Mouse (Mus musculus): Measurements from ENCODE around the gene Tsn. TPM values are rescaled to one million over a fixed set of nuclear protein-coding genes. Genes with fewer than 3 reads are reported as not detected.

Gene Tsn
- total RNA-seq (2021) = 100 to 1,000 TPM; 100 to 112 TPM
- long read RNA-seq, experiment 1, full-length matches to known transcripts = 57 of 69 reads
- long read RNA-seq, experiment 1, partial matches to known transcripts = 0 of 69 reads
- long read RNA-seq, experiment 1, other reads (novel, unspliced or antisense) = 12 of 69 reads
- long read RNA-seq, experiment 2, full-length matches to known transcripts = 99 of 124 reads
- long read RNA-seq, experiment 2, partial matches to known transcripts = 0 of 124 reads
- long read RNA-seq, experiment 2, other reads (novel, unspliced or antisense) = 25 of 124 reads

DNA sequence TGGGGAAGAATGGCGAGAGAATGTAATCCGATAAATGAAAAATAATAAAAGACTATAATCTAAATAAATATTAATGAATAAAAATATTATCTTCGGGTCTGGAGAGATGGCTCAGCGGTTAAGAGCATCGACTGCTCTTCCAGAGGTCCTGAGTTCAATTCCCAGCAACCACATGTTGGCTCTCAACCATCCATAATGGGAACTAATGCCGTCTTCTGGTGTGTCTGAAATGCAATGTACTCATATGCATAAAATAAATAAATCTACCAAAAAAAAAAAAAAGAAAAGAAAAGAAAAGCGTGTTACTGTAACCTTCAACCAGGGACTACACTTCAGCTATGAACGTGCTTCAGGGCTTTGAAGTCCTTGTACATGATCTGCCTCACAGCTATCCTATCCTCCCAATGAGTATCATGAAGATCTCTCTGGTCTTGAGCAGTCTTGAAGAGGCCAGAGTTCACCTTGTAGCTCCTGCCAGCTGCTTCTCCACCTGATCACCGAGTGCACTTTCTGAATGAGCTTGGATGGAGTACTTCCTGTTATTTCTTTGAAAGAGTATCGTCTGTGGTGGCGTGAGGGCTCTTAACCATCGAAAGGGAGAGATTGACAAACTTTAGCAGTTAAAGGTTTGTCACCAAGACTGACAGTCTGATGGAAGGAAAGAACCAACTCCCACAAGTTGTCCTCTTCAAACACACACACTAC, at the start of gene Tsn:
Gene Tsn (minus strand): TSS at position 118 of the 705 bp plus-strand sequence.
- H3K27ac ChIP-seq = peak within 1 kb of the TSS; percentile 98
- H3K4me3 ChIP-seq = peak within 1 kb of the TSS; percentile 86
- no peak for TF ChIP-seq CTCF (conservative IDR thresholded peaks at IDR 0.05)
- DNase-seq (ENCODE audit: low spot score in 2 of 2) = peak in 1 of 2 experiments; percentile 5

- Histone ChIP-seq H3K27ac (peak overlapping the region; percentile 39; the same call in 1 of the 2 replicates), H3K4me3 (no peak overlapping the region)
- peak in 1 of 2 experiments; percentile 26 for DNase-seq (ENCODE audit: low spot score in 2 of 2)
- no peak for TF ChIP-seq CTCF (conservative IDR thresholded peaks at IDR 0.05)
These were observed 47.7 kb upstream of the Tsn start for GRCm38 (mm10) chr1:118359071-118359761.

GRCm38 (mm10) chr1:118349922-118350321, 38.4 kb upstream of the Tsn start:
- Histone ChIP-seq H3K4me3 (no peak overlapping the region), H3K27ac (no peak overlapping the region)
- no peak for DNase-seq (ENCODE audit: low spot score in 2 of 2)
- TF ChIP-seq CTCF (conservative IDR thresholded peaks at IDR 0.05) = no peak

- H3K4me3 ChIP-seq = no peak overlapping the region
- no peak for DNase-seq (ENCODE audit: low spot score in 2 of 2)
- no peak overlapping the region for H3K27ac ChIP-seq
- peak; percentile 18 for TF ChIP-seq CTCF (conservative IDR thresholded peaks at IDR 0.05)
These were observed 32.3 kb upstream of the Tsn start for GRCm38 (mm10) chr1:118343649-118344435.

GRCm38 (mm10) chr1:118337921-118338320, 26.4 kb upstream of the Tsn start:
- DNase-seq (ENCODE audit: low spot score in 2 of 2) = peak in 1 of 2 experiments; percentile 20
- no peak overlapping the region for H3K27ac ChIP-seq
- H3K4me3 ChIP-seq = no peak overlapping the region
- no peak for TF ChIP-seq CTCF (conservative IDR thresholded peaks at IDR 0.05)

DNA sequence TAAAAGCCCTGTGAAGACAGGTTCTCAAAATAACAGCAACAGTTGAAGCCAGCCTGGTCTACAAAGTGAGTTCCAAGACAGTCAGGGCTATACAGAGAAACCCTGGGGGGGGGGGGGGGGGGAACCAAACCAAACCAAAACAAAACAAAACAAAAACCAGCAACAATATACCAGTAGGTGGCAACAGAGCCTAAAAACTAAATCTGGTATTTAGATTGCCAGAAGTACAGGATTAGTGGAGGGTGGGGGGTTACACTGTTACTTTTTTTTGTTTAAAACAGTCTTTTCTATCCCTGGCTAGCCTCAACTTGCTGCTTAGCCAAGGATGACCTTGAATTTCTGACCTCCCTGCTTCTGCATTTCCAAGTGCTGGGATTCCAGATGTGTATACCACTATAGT, 24.3 kb upstream of the Tsn start:
- peak; percentile 69 for TF ChIP-seq CTCF (conservative IDR thresholded peaks at IDR 0.05)
- DNase-seq (ENCODE audit: low spot score in 2 of 2) = no peak
- Histone ChIP-seq H3K4me3 (no peak overlapping the region), H3K27ac (no peak overlapping the region)

- no peak for DNase-seq (ENCODE audit: low spot score in 2 of 2)
- no peak overlapping the region; the same call in 1 of the 2 replicates for H3K27ac ChIP-seq
- no peak for TF ChIP-seq CTCF (conservative IDR thresholded peaks at IDR 0.05)
- H3K4me3 ChIP-seq = no peak overlapping the region
These were observed 23.5 kb upstream of the Tsn start for GRCm38 (mm10) chr1:118334749-118335713.

DNA sequence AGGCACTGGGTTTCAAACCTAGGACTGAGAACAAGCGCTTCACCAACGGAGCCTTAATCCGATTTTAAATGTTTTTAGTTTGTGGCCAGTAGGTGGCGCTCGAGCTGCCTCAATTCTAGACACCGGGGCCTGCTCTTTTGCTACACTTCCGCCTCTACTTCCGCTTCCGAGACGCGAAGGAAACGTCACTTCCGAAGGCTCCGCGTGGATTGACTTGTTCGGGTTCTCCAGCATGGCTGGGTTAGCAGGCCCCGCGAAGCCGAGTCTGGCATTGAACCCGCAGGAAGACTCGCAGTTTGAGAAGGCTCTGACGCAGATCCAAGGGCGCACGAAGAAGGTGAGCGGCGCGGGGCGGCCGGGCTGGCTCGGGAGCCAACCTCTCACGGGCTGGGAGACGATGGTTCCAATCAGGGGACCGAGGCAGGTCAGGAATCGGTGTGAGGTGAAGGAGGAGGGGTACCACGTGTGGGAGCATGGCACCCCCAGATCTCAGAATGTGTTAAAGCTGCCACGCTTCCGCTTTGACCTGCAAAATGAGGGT, 10.2 kb upstream of the Tsn start, which contains the start of gene Nifk:
Gene Nifk (plus strand): TSS at position 179 of the 541 bp plus-strand sequence.
- H3K4me3 ChIP-seq = peak within 1 kb of the TSS; percentile 96
- TF ChIP-seq CTCF (conservative IDR thresholded peaks at IDR 0.05) = peak; percentile 94
- H3K27ac ChIP-seq = peak within 1 kb of the TSS; percentile 86
- peak; percentile 95 for DNase-seq (ENCODE audit: low spot score in 2 of 2)

DNA sequence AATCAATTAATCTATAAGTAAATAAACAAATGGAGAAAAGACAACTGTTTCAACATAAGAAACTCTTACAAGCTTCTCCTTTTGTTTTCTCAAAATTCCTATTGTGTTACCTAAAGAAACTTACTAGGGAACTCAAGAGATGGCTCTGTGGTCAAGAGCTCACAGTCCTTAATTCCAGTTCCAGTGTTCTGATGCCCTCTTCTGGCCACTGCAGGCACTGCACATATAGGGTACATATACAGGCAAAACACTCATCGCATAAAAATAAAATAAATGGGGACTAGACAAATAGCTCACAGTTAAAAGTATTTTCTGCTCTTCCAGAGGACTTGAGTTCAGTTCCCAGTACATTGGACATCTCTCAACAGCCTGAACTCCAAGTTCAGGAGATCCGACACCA, 9.2 kb upstream of the Tsn start:
- Histone ChIP-seq H3K27ac (no peak overlapping the region), H3K4me3 (no peak overlapping the region)
- DNase-seq (ENCODE audit: low spot score in 2 of 2) = no peak
- TF ChIP-seq CTCF (conservative IDR thresholded peaks at IDR 0.05) = peak; percentile 74

GRCm38 (mm10) chr1:118310780-118311621, 538 bp downstream of the Tsn start:
- Histone ChIP-seq H3K27ac (peak overlapping the region; percentile 98), H3K4me3 (peak overlapping the region; percentile 86)
- TF ChIP-seq CTCF (conservative IDR thresholded peaks at IDR 0.05) = no peak
- peak; percentile 71 to 83 for DNase-seq (ENCODE audit: low spot score in 2 of 2)
